Mouse (Mus musculus) liver, adult 2 months (tissue): ENCODE data around the gene Slc25a1.

Experiments
- CTCF ChIP-seq: fragments of 200-500 bp; IDR thresholded peaks from 2 replicates; pipeline ENCODE4 v1.5.1; 2011; ENCODE audit warnings: low read depth, low read length, control low read depth
- POLR2A ChIP-seq: fragments of 200-500 bp; IDR thresholded peaks from 2 replicates; pipeline ENCODE4 v1.6.1; 2011; ENCODE audit warnings: low read length, control low read depth; ENCODE audit not compliant: insufficient read depth; ENCODE audit errors: extremely low read depth

- TF ChIP-seq POLR2A (no peak), CTCF (no peak)
Observed at GRCm38 (mm10) chr16:17876096-17876495, 51.9 kb downstream of the Slc25a1 start.
